Mouse (Mus musculus): ENCODE data around the gene Dnah10.

GRCm38 (mm10) chr5:124861463-124861862, 136.6 kb downstream of the Dnah10 start:
- TF ChIP-seq POLR2A (IDR thresholded peaks at IDR 0.05; ENCODE audit: borderline replicate concordance, control insufficient read depth, low read depth, low read length) (no peak), CTCF (IDR thresholded peaks at IDR 0.05; ENCODE audit: control insufficient read depth, insufficient read depth, low read length) (no peak)
